ENCODE assay signal across 8 mouse cellular contexts in genomic region chr11:90130635-90131034, GRCm38 (mm10). TPM values are rescaled to one million over a fixed set of nuclear protein-coding genes. Genes with fewer than 3 reads are reported as not detected.
DNase-seq lines count a peak whose midpoint lies in the region; ATAC-seq and TF ChIP-seq lines count a peak whose summit lies in the region.

No protein-coding gene starts in this region.

- no peak for TF ChIP-seq POLR2A in brain, embryonic 14.5 days (IDR thresholded peaks at IDR 0.05; ENCODE audit: borderline replicate concordance, extremely low read depth, insufficient read depth, insufficient read length, poor library complexity, severe bottlenecking)

- TF ChIP-seq CTCF in brain, embryonic 14.5 days (IDR thresholded peaks at IDR 0.05; ENCODE audit: borderline replicate concordance, extremely low read depth, insufficient read depth, insufficient read length): no peak

- H3K4me2 ChIP-seq in heart, embryonic 13.5 days: peak overlapping the region; percentile 25

- H3K4me1 ChIP-seq in heart, embryonic 13.5 days: peaks cover 30% of the 10 kb centered on the region

- H3K4me3 ChIP-seq in heart, embryonic 13.5 days: no peak overlapping the region

- peak; percentile 42 to 65 for DNase-seq in cerebellum, postnatal 10 days
- DNase-seq in cerebellum, adult 11 months: no peak
- peak; percentile 85 for DNase-seq in brain, embryonic 14.5 days (ENCODE audit: low read depth)
- peak; percentile 63 to 75 for DNase-seq in lung, adult 18-20 months
- no peak for DNase-seq in ovary, postnatal 36 days (ENCODE audit: low spot score)
- DNase-seq in urinary bladder, adult 18-20 months (ENCODE audit: low spot score in 2 of 2): no peak
- DNase-seq in layer of hippocampus, postnatal 36 days: no peak

- H3K36me3 ChIP-seq in heart, embryonic 13.5 days: no peaks in the 10 kb centered on the region

- H3K27me3 ChIP-seq in heart, embryonic 13.5 days (replicated peaks): no peaks in the 10 kb centered on the region

- ATAC-seq in heart, embryonic 13.5 days (ENCODE audit: extremely low read depth, insufficient number of reproducible peaks, low FRiP score, low TSS enrichment): no peak

- H3K9ac ChIP-seq in heart, embryonic 13.5 days: no peak overlapping the region

- peak overlapping the region; percentile 74 for H3K27ac ChIP-seq in heart, embryonic 13.5 days (replicated peaks)

- WGBS in heart, embryonic 13.5 days: 57% methylated on average over 1 of the region's 1 CpGs

- 0 out of 2 replicates have a peak, but pooled peaks cover 2% of the 10 kb centered on the region for H3K9me3 ChIP-seq in heart, embryonic 13.5 days

RNA-seq across cellular contexts. Expression of gene Gm45716, which starts 56.8 kb away (rescaled TPM):
- 16.6 and 17.3 TPM in 2 replicates for polyA plus RNA-seq in brain, embryonic 14.5 days (2012; rRNA removed)
- 42.2 and 52.1 TPM in 2 replicates for polyA plus RNA-seq in heart, embryonic 13.5 days (2015; fragmentation: Nextera tagmentation; extraction: Ambion mirVana)
- total RNA-seq in layer of hippocampus, postnatal 36 days (2021): 1 to 10 TPM; 7.1 to 7.8 TPM

Comparison
In these comparisons a context has a peak if more than half of its experiments do, and no peak if none do; other contexts are left out.
1. DNase-seq: peak in cerebellum, postnatal 10 days (2 of 2), brain, embryonic 14.5 days (single experiment) and lung, adult 18-20 months (2 of 2); none in cerebellum, adult 11 months (single experiment), ovary, postnatal 36 days (single experiment), urinary bladder, adult 18-20 months (0 of 2) and layer of hippocampus, postnatal 36 days (0 of 2).